Mouse (Mus musculus): ENCODE measurements at regions not wholly inside any gene's neighbourhood (a gene's known extent, or its start where the extent isn't known, plus 50 kb on each side); places are given as distances from the start of the nearest gene placed in this dataset.
"Not testable (repeated sequence)": the region's sequence is repeated elsewhere in the genome, so short reads cannot be mapped to it uniquely, and the experiment has no call there.

- DNase-seq (ENCODE audit: low spot score): no peak
- no peak overlapping the region for H3K27ac ChIP-seq
- H3K4me1 ChIP-seq (replicated peaks; ENCODE audit: insufficient read depth, low read length): no peaks in the 10 kb centered on the region
- no peak overlapping the region for H3K9ac ChIP-seq (ENCODE audit: low read depth, low read length)
- H3K27me3 ChIP-seq (ENCODE audit: insufficient read depth, low read length): no peaks in the 10 kb centered on the region
- H3K4me3 ChIP-seq (replicated peaks; ENCODE audit: low read depth, low read length): no peak overlapping the region
- no peaks in the 10 kb centered on the region for H3K36me3 ChIP-seq (ENCODE audit: insufficient read depth, low read length)
- no peak for ATAC-seq (replicated peaks; ENCODE audit: low FRiP score, low read depth)
- TF ChIP-seq CTCF (IDR thresholded peaks at IDR 0.05; ENCODE audit: low read depth): no peak
- 57% methylated on average over 4 of the region's 4 CpGs for WGBS
- H3K4me2 ChIP-seq (ENCODE audit: low read length): no peak overlapping the region
- H3K9me3 ChIP-seq (replicated peaks; ENCODE audit: low read length): no peaks in the 10 kb centered on the region
These were observed 328.3 kb upstream of the Gje1 start for GRCm38 (mm10) chr10:15046285-15046684.

DNA sequence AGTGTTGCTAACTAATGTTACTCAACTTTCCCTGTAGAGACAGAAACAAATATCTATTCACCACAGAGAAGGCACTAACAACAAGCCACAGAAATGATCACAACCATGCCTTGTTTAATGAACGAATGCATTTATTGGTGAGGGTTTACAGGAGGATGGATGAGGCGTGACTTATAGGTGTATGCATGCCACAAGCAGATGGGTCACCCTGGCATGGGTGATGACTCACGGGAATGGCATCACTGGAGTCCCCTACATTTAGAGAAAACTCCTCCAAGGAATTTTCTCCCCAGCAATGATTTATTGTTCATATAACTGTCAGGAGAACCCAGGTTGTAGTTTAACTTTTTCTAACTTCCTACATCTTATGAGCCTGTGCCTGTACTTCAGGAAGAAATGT, 319.6 kb upstream of the Gje1 start:
- Histone ChIP-seq H3K27me3 (ENCODE audit: insufficient read depth, low read length) (no peaks in the 10 kb centered on the region), H3K36me3 (ENCODE audit: insufficient read depth, low read length) (no peaks in the 10 kb centered on the region), H3K4me1 (replicated peaks; ENCODE audit: insufficient read depth, low read length) (no peaks in the 10 kb centered on the region), H3K9ac (ENCODE audit: low read depth, low read length) (no peak overlapping the region), H3K9me3 (replicated peaks; ENCODE audit: low read length) (no peaks in the 10 kb centered on the region), H3K4me3 (replicated peaks; ENCODE audit: low read depth, low read length) (no peak overlapping the region), H3K4me2 (ENCODE audit: low read length) (no peak overlapping the region), H3K27ac (no peak overlapping the region)
- TF ChIP-seq CTCF (IDR thresholded peaks at IDR 0.05; ENCODE audit: low read depth): no peak
- 69% methylated on average over 3 of the region's 3 CpGs for WGBS
- DNase-seq (ENCODE audit: low spot score) (no peak), ATAC-seq (replicated peaks; ENCODE audit: low FRiP score, low read depth) (no peak)

GRCm38 (mm10) chr10:15031517-15031916, 313.5 kb upstream of the Gje1 start:
- DNase-seq (ENCODE audit: low spot score): no peak
- no peak overlapping the region for H3K4me2 ChIP-seq (ENCODE audit: low read length)
- no peak overlapping the region for H3K9ac ChIP-seq (ENCODE audit: low read depth, low read length)
- TF ChIP-seq CTCF (IDR thresholded peaks at IDR 0.05; ENCODE audit: low read depth): no peak
- 57% methylated on average over 1 of the region's 1 CpGs for WGBS
- no peaks in the 10 kb centered on the region for H3K9me3 ChIP-seq (replicated peaks; ENCODE audit: low read length)
- H3K36me3 ChIP-seq (ENCODE audit: insufficient read depth, low read length): no peaks in the 10 kb centered on the region
- no peak overlapping the region for H3K27ac ChIP-seq
- no peak overlapping the region for H3K4me3 ChIP-seq (replicated peaks; ENCODE audit: low read depth, low read length)
- no peaks in the 10 kb centered on the region for H3K27me3 ChIP-seq (ENCODE audit: insufficient read depth, low read length)
- ATAC-seq (replicated peaks; ENCODE audit: low FRiP score, low read depth): no peak
- H3K4me1 ChIP-seq (replicated peaks; ENCODE audit: insufficient read depth, low read length): no peaks in the 10 kb centered on the region

DNA sequence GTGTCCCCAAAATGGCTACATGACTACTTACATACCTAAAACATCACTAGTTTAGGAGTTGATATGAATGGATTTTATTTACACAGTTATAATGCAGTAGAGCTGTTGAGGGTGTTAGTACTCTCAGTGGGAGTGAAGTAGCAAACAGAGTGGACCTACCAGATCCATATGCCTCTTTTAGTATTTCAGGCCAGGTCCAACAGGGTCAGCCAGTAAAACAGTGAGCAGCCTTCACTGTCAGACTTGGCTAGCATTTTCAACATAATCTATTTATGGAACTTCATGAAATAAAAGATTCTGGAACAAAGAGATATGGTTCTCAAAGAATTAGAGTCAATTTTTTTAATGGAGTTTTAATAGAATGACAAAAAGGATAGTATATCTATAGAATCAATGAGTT, 311.1 kb upstream of the Gje1 start:
- Histone ChIP-seq H3K4me3 (replicated peaks; ENCODE audit: low read depth, low read length) (no peak overlapping the region), H3K9ac (ENCODE audit: low read depth, low read length) (no peak overlapping the region), H3K9me3 (replicated peaks; ENCODE audit: low read length) (no peaks in the 10 kb centered on the region), H3K27ac (no peak overlapping the region), H3K36me3 (ENCODE audit: insufficient read depth, low read length) (no peaks in the 10 kb centered on the region), H3K27me3 (ENCODE audit: insufficient read depth, low read length) (no peaks in the 10 kb centered on the region), H3K4me1 (replicated peaks; ENCODE audit: insufficient read depth, low read length) (no peaks in the 10 kb centered on the region), H3K4me2 (ENCODE audit: low read length) (no peak overlapping the region)
- ATAC-seq (replicated peaks; ENCODE audit: low FRiP score, low read depth) (no peak), DNase-seq (ENCODE audit: low spot score) (no peak)
- TF ChIP-seq CTCF (IDR thresholded peaks at IDR 0.05; ENCODE audit: low read depth): no peak

- ATAC-seq (replicated peaks; ENCODE audit: low FRiP score, low read depth): no peak
- Histone ChIP-seq H3K4me2 (ENCODE audit: low read length) (no peak overlapping the region), H3K4me1 (replicated peaks; ENCODE audit: insufficient read depth, low read length) (no peaks in the 10 kb centered on the region), H3K36me3 (ENCODE audit: insufficient read depth, low read length) (no peaks in the 10 kb centered on the region), H3K9ac (ENCODE audit: low read depth, low read length) (no peak overlapping the region), H3K4me3 (replicated peaks; ENCODE audit: low read depth, low read length) (no peak overlapping the region), H3K27me3 (ENCODE audit: insufficient read depth, low read length) (no peaks in the 10 kb centered on the region), H3K9me3 (replicated peaks; ENCODE audit: low read length) (no peaks in the 10 kb centered on the region), H3K27ac (no peak overlapping the region)
- no peak for DNase-seq (ENCODE audit: low spot score)
- WGBS: 79% methylated on average over 4 of the region's 4 CpGs
- no peak for TF ChIP-seq CTCF (IDR thresholded peaks at IDR 0.05; ENCODE audit: low read depth)
These were observed 295.9 kb upstream of the Gje1 start for GRCm38 (mm10) chr10:15013919-15014318.

DNA sequence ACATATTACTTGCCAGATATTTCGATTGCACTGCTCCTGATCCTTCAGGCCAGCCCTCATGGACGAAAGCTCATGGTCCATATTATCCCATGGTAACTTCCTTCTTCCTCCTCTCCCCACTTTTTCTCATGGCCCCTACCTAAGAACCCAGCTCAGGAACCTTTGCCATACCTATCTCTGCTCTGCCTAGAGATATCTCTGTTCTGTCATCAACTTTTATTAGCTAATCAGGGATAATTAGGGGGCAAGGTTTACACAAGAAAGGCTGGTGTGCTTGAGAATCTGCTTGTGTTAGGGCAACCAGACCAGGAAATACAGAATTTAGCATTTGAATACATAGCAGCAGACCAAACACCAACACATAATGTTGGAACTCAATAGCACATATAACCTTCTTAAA, 278.4 kb upstream of the Gje1 start:
- ATAC-seq (replicated peaks; ENCODE audit: low FRiP score, low read depth): no peak
- no peaks in the 10 kb centered on the region for H3K36me3 ChIP-seq (ENCODE audit: insufficient read depth, low read length)
- no peak for TF ChIP-seq CTCF (IDR thresholded peaks at IDR 0.05; ENCODE audit: low read depth)
- DNase-seq (ENCODE audit: low spot score): no peak
- no peaks in the 10 kb centered on the region for H3K9me3 ChIP-seq (replicated peaks; ENCODE audit: low read length)
- H3K4me1 ChIP-seq (replicated peaks; ENCODE audit: insufficient read depth, low read length): no peaks in the 10 kb centered on the region
- no peak overlapping the region for H3K9ac ChIP-seq (ENCODE audit: low read depth, low read length)
- 73% methylated on average over 2 of the region's 2 CpGs for WGBS
- H3K4me2 ChIP-seq (ENCODE audit: low read length): no peak overlapping the region
- no peak overlapping the region for H3K27ac ChIP-seq
- no peak overlapping the region for H3K4me3 ChIP-seq (replicated peaks; ENCODE audit: low read depth, low read length)
- H3K27me3 ChIP-seq (ENCODE audit: insufficient read depth, low read length): no peaks in the 10 kb centered on the region

GRCm38 (mm10) chr10:14989601-14990140, 271.7 kb upstream of the Gje1 start:
- ATAC-seq (replicated peaks; ENCODE audit: low FRiP score, low read depth) (no peak), DNase-seq (ENCODE audit: low spot score) (no peak)
- H3K9ac ChIP-seq (ENCODE audit: low read depth, low read length): no peak overlapping the region
- H3K4me3 ChIP-seq (replicated peaks; ENCODE audit: low read depth, low read length): no peak overlapping the region
- no peaks in the 10 kb centered on the region for H3K9me3 ChIP-seq (replicated peaks; ENCODE audit: low read length)
- H3K27me3 ChIP-seq (ENCODE audit: insufficient read depth, low read length): no peaks in the 10 kb centered on the region
- H3K4me2 ChIP-seq (ENCODE audit: low read length): no peak overlapping the region
- no peaks in the 10 kb centered on the region for H3K36me3 ChIP-seq (ENCODE audit: insufficient read depth, low read length)
- no peak for TF ChIP-seq CTCF (IDR thresholded peaks at IDR 0.05; ENCODE audit: low read depth)
- no peak overlapping the region for H3K27ac ChIP-seq
- no peaks in the 10 kb centered on the region for H3K4me1 ChIP-seq (replicated peaks; ENCODE audit: insufficient read depth, low read length)

- not testable (repeated sequence) for H3K9ac ChIP-seq (ENCODE audit: low read depth, low read length); H3K9me3 ChIP-seq (replicated peaks; ENCODE audit: low read length); H3K27ac ChIP-seq; H3K36me3 ChIP-seq (ENCODE audit: insufficient read depth, low read length); H3K4me2 ChIP-seq (ENCODE audit: low read length); DNase-seq (ENCODE audit: low spot score); H3K27me3 ChIP-seq (ENCODE audit: insufficient read depth, low read length); H3K4me3 ChIP-seq (replicated peaks; ENCODE audit: low read depth, low read length); H3K4me1 ChIP-seq (replicated peaks; ENCODE audit: insufficient read depth, low read length); ATAC-seq (replicated peaks; ENCODE audit: low FRiP score, low read depth)
- WGBS: 55% methylated on average over 2 of the region's 2 CpGs
These were observed 268.6 kb upstream of the Gje1 start for GRCm38 (mm10) chr10:14986566-14986965.

Data from kidney, postnatal 0 days (tissue).